Mouse (Mus musculus) liver, embryonic 13.5 days (tissue): ENCODE measurements at regions not wholly inside any gene's neighbourhood (a gene's known extent, or its start where the extent isn't known, plus 50 kb on each side); places are given as distances from the start of the nearest gene placed in this dataset.

ENCODE experiments used
- ATAC-seq: fragments of 200-750 bp; cut with Nextera tagmentation; 2 replicates; pipeline ENCODE4 v1.8.0; 2017; ENCODE audit warnings: low read depth, mild to moderate bottlenecking, moderate number of reproducible peaks, moderate library complexity
- DNase-seq: peaks from one replicate; pipeline ENCODE4 v3.0.0; 2022
- H3K27ac ChIP-seq: fragments of 300-500 bp; sonication (generic); 2 replicates; pipeline ENCODE4 v1.5.1; 2015; ENCODE audit warnings: moderate library complexity, mild to moderate bottlenecking, inconsistent platforms
- H3K27me3 ChIP-seq: fragments of 300-500 bp; sonication (generic); 2 replicates; pipeline ENCODE4 v1.6.1; 2015; ENCODE audit warnings: mild to moderate bottlenecking, inconsistent platforms
- H3K36me3 ChIP-seq: fragments of 300-500 bp; sonication (generic); 2 replicates; pipeline ENCODE4 v1.6.1; 2015; ENCODE audit warnings: mild to moderate bottlenecking, inconsistent platforms
- H3K4me1 ChIP-seq: fragments of 300-500 bp; sonication (generic); replicated peaks from 2 replicates; pipeline ENCODE4 v1.6.1; 2015; ENCODE audit warnings: inconsistent platforms
- H3K4me2 ChIP-seq: fragments of 300-500 bp; sonication (generic); 2 replicates; pipeline ENCODE4 v1.6.1; 2015; ENCODE audit warnings: inconsistent platforms, mild to moderate bottlenecking, moderate library complexity
- H3K4me3 ChIP-seq: fragments of 300-500 bp; sonication (generic); replicated peaks from 2 replicates; pipeline ENCODE4 v1.5.1; 2015; ENCODE audit warnings: mild to moderate bottlenecking, inconsistent platforms
- H3K9ac ChIP-seq: fragments of 300-500 bp; sonication (generic); 2 replicates; pipeline ENCODE4 v1.6.1; 2015; ENCODE audit warnings: mild to moderate bottlenecking, inconsistent platforms
- H3K9me3 ChIP-seq: fragments of 300-500 bp; sonication (generic); replicated peaks from 2 replicates; pipeline ENCODE4 v1.6.1; 2016; ENCODE audit warnings: inconsistent platforms
- WGBS: fragments of 180-500 bp; shearing (Covaris S2); methylation state at CpG from one replicate; pipeline ENCODE4 v1.1.7; 2015; ENCODE audit not compliant: insufficient replicate concordance; 5-methylcytosine and 5-hydroxymethylcytosine counted together

GRCm38 (mm10) chr12:71747386-71747785 is 83.5 kb upstream of the Daam1 start:
- Histone ChIP-seq H3K36me3 (no peaks in the 10 kb centered on the region), H3K9ac (no peak overlapping the region), H3K27me3 (no peaks in the 10 kb centered on the region), H3K9me3 (no peaks in the 10 kb centered on the region), H3K4me3 (no peak overlapping the region), H3K27ac (no peak overlapping the region), H3K4me2 (no peak overlapping the region), H3K4me1 (no peaks in the 10 kb centered on the region)
- DNase-seq (no peak), ATAC-seq (no peak)
- WGBS, result 76% methylated on average over 10 of the region's 10 CpGs

- Histone ChIP-seq H3K36me3 (no peaks in the 10 kb centered on the region), H3K9ac (no peak overlapping the region), H3K27ac (no peak overlapping the region), H3K4me2 (no peak overlapping the region), H3K4me3 (no peak overlapping the region), H3K27me3 (no peaks in the 10 kb centered on the region), H3K4me1 (no peaks in the 10 kb centered on the region), H3K9me3 (no peaks in the 10 kb centered on the region)
- ATAC-seq, result no peak
- DNase-seq, result no peak
- WGBS, result 71% methylated on average over 14 of the region's 14 CpGs
These were observed 83.0 kb upstream of the Daam1 start for GRCm38 (mm10) chr12:71747831-71748368.

GRCm38 (mm10) chr12:71748731-71749130 is 82.1 kb upstream of the Daam1 start:
- Histone ChIP-seq H3K4me2 (no peak overlapping the region), H3K4me3 (no peak overlapping the region), H3K27ac (no peak overlapping the region), H3K27me3 (no peaks in the 10 kb centered on the region), H3K4me1 (no peaks in the 10 kb centered on the region), H3K9ac (no peak overlapping the region), H3K9me3 (no peaks in the 10 kb centered on the region), H3K36me3 (no peaks in the 10 kb centered on the region)
- WGBS, result 62% methylated on average over 4 of the region's 4 CpGs
- no peak for DNase-seq
- ATAC-seq, result no peak

GRCm38 (mm10) chr12:71749668-71750067 is 81.2 kb upstream of the Daam1 start:
- Histone ChIP-seq H3K9ac (no peak overlapping the region), H3K27ac (no peak overlapping the region), H3K4me1 (no peaks in the 10 kb centered on the region), H3K4me3 (no peak overlapping the region), H3K9me3 (no peaks in the 10 kb centered on the region), H3K4me2 (no peak overlapping the region), H3K36me3 (no peaks in the 10 kb centered on the region), H3K27me3 (no peaks in the 10 kb centered on the region)
- 55% methylated on average over 2 of the region's 2 CpGs for WGBS
- no peak for ATAC-seq
- no peak for DNase-seq

- Histone ChIP-seq H3K4me1 (no peaks in the 10 kb centered on the region), H3K27ac (no peak overlapping the region), H3K4me3 (no peak overlapping the region), H3K27me3 (no peaks in the 10 kb centered on the region), H3K9me3 (no peaks in the 10 kb centered on the region), H3K4me2 (no peak overlapping the region), H3K36me3 (no peaks in the 10 kb centered on the region), H3K9ac (no peak overlapping the region)
- DNase-seq, result no peak
- 47% methylated on average over 7 of the region's 7 CpGs for WGBS
- no peak for ATAC-seq
These were observed 78.1 kb upstream of the Daam1 start for GRCm38 (mm10) chr12:71752741-71753260.

- H3K27ac ChIP-seq, result no peak overlapping the region
- H3K9me3 ChIP-seq, result no peaks in the 10 kb centered on the region
- H3K4me3 ChIP-seq, result no peak overlapping the region
- H3K4me2 ChIP-seq, result no peak overlapping the region
- no peaks in the 10 kb centered on the region for H3K27me3 ChIP-seq
- H3K36me3 ChIP-seq, result no peaks in the 10 kb centered on the region
- 66% methylated on average over 3 of the region's 3 CpGs for WGBS
- DNase-seq (no peak), ATAC-seq (no peak)
- H3K9ac ChIP-seq, result no peak overlapping the region
- H3K4me1 ChIP-seq, result no peaks in the 10 kb centered on the region
These were observed 77.6 kb upstream of the Daam1 start for GRCm38 (mm10) chr12:71753276-71753675.

GRCm38 (mm10) chr12:71763194-71763593 is 67.7 kb upstream of the Daam1 start:
- no peak for DNase-seq
- Histone ChIP-seq H3K4me1 (no peaks in the 10 kb centered on the region), H3K9me3 (no peaks in the 10 kb centered on the region), H3K9ac (no peak overlapping the region), H3K27me3 (no peaks in the 10 kb centered on the region), H3K36me3 (no peaks in the 10 kb centered on the region), H3K4me2 (no peak overlapping the region), H3K4me3 (no peak overlapping the region), H3K27ac (no peak overlapping the region)
- WGBS, result 46% methylated on average over 4 of the region's 4 CpGs
- ATAC-seq, result no peak

GRCm38 (mm10) chr12:71766086-71766485 is 64.8 kb upstream of the Daam1 start:
- Histone ChIP-seq H3K27me3 (no peaks in the 10 kb centered on the region), H3K4me3 (no peak overlapping the region), H3K4me2 (no peak overlapping the region), H3K9ac (no peak overlapping the region), H3K36me3 (no peaks in the 10 kb centered on the region), H3K4me1 (no peaks in the 10 kb centered on the region; the same call in 1 of the 2 replicates), H3K9me3 (no peaks in the 10 kb centered on the region), H3K27ac (no peak overlapping the region)
- ATAC-seq (no peak), DNase-seq (no peak)
- WGBS, result 64% methylated on average over 4 of the region's 4 CpGs

GRCm38 (mm10) chr12:71766636-71767035 is 64.2 kb upstream of the Daam1 start:
- Histone ChIP-seq H3K9me3 (no peaks in the 10 kb centered on the region), H3K4me1 (no peaks in the 10 kb centered on the region; the same call in 1 of the 2 replicates), H3K27ac (no peak overlapping the region), H3K4me3 (no peak overlapping the region), H3K9ac (no peak overlapping the region), H3K36me3 (no peaks in the 10 kb centered on the region), H3K4me2 (no peak overlapping the region), H3K27me3 (no peaks in the 10 kb centered on the region)
- no peak for ATAC-seq
- 56% methylated on average over 1 of the region's 1 CpGs for WGBS
- DNase-seq, result no peak

GRCm38 (mm10) chr12:71767896-71768295 is 63.0 kb upstream of the Daam1 start:
- Histone ChIP-seq H3K36me3 (no peaks in the 10 kb centered on the region), H3K9me3 (no peaks in the 10 kb centered on the region), H3K4me3 (no peak overlapping the region), H3K4me1 (no peaks in the 10 kb centered on the region; the same call in 1 of the 2 replicates), H3K4me2 (no peak overlapping the region), H3K27me3 (no peaks in the 10 kb centered on the region), H3K27ac (no peak overlapping the region), H3K9ac (no peak overlapping the region)
- DNase-seq, result no peak
- 34% methylated on average over 3 of the region's 3 CpGs for WGBS
- no peak for ATAC-seq

GRCm38 (mm10) chr12:71768471-71768870 is 62.4 kb upstream of the Daam1 start:
- ATAC-seq, result no peak
- no peak overlapping the region for H3K9ac ChIP-seq
- WGBS, result 3% methylated on average over 12 of the region's 12 CpGs

GRCm38 (mm10) chr12:71768890-71769289 is 62.0 kb upstream of the Daam1 start:
- Histone ChIP-seq H3K27me3 (no peaks in the 10 kb centered on the region), H3K9ac (no peak overlapping the region), H3K9me3 (no peaks in the 10 kb centered on the region), H3K27ac (no peak overlapping the region), H3K36me3 (no peaks in the 10 kb centered on the region), H3K4me3 (0 out of 2 replicates have a peak overlapping the region, but pooled peaks have one; percentile 29), H3K4me2 (peak overlapping the region; percentile 57), H3K4me1 (no peaks in the 10 kb centered on the region; the same call in 1 of the 2 replicates)
- WGBS, result 30% methylated on average over 9 of the region's 9 CpGs
- ATAC-seq (no peak), DNase-seq (no peak)

More at GRCm38 (mm10) chr12:71768471-71768870, 62.4 kb upstream of the Daam1 start:
- Histone ChIP-seq H3K4me1 (no peaks in the 10 kb centered on the region; the same call in 1 of the 2 replicates), H3K4me2 (peak overlapping the region; percentile 57), H3K27me3 (no peaks in the 10 kb centered on the region), H3K27ac (no peak overlapping the region), H3K36me3 (no peaks in the 10 kb centered on the region), H3K9me3 (no peaks in the 10 kb centered on the region), H3K4me3 (0 out of 2 replicates have a peak overlapping the region, but pooled peaks have one; percentile 29)
- DNase-seq, result peak; percentile 34
